Mouse (Mus musculus) adrenal gland, postnatal 36 days (tissue): Measurements from ENCODE around the gene Osbpl2. TPM values are rescaled to one million over a fixed set of nuclear protein-coding genes. Genes with fewer than 3 reads are reported as not detected.

ENCODE experiments used
- DNase-seq, 2 experiments: peaks; one replicate each; pipeline ENCODE4 v3.0.0; 2021; ENCODE audit warnings: mixed read lengths in 1 of 2
- total RNA-seq, 2 experiments: library from RNA; stranded (reverse); gene quantifications; 2 replicates each; pipeline ENCODE4 v1.2.3; 2021

Osbpl2 gene
- total RNA-seq, 2 experiments from 2014 or later = 37.8 to 44.3 TPM

- no peak for DNase-seq
These were observed 14.3 kb upstream of the Osbpl2 start for GRCm38 (mm10) chr2:180104659-180105377.

DNA sequence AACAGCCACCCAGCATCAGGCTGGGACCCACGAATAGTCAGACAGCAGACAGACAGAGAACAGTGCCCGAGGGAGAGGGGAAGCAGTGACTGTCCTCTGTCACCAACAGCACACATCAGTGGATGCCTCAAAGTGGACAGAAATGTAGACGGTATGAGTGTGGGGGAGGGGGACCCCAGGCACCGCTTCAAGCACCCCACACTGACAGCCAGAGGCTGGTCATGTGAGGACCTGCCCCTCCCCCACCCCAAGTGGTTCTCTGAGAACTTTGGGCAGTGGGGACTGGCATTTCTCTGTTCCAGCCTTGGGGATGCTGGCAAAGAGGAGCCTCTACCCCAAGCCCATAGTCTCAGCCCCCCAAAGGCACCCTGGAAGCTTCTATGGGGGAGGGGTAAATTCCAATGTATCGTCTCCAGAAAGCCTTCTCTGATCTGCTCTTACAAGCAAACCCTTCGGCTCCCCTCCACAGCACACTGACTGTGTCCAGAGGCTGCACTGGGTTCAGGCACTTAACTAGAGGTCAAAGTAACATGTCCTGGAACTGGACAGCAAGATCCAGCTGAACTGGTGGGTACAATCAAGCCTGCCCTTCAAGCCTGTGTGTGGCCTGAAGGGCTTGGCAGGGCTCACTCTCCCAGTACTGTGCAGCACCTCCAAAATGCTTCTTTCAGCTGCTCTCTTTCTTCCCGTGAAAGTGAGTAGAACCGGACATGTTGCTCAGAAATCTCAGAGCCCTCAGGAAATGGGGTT lies 13.5 kb upstream of the Osbpl2 start:
- no peak for DNase-seq

- no peak for DNase-seq
These were observed 12.0 kb upstream of the Osbpl2 start for GRCm38 (mm10) chr2:180107081-180107480.

DNA sequence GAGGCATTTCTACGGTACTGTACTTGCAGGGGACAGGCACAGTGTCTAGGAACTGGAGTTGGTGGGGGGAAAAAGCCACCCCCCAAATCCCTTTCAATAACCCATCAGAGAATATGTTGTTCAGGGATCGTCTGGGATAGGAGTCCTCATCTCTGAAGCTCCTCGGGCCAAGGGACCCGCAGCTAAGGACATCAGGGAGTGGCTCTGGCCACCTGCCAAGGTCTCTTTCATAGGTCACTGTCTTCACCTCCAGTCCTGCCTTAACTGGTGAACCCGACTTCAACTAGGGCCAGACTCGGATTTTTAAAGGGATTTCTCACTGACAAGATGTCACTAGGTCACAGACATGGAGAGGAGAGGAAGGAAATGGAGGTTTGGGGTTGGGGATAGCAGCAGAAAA lies 10.8 kb upstream of the Osbpl2 start:
- DNase-seq = no peak

GRCm38 (mm10) chr2:180113909-180114890 lies 4.9 kb upstream of the Osbpl2 start:
- peak; percentile 28 to 63 for DNase-seq

- DNase-seq = peak in 1 of 2 experiments; percentile 69
These were observed 3.8 kb upstream of the Osbpl2 start for GRCm38 (mm10) chr2:180115279-180115678.

- DNase-seq = no peak
These were observed 3.0 kb upstream of the Osbpl2 start for GRCm38 (mm10) chr2:180116081-180116493.

DNA sequence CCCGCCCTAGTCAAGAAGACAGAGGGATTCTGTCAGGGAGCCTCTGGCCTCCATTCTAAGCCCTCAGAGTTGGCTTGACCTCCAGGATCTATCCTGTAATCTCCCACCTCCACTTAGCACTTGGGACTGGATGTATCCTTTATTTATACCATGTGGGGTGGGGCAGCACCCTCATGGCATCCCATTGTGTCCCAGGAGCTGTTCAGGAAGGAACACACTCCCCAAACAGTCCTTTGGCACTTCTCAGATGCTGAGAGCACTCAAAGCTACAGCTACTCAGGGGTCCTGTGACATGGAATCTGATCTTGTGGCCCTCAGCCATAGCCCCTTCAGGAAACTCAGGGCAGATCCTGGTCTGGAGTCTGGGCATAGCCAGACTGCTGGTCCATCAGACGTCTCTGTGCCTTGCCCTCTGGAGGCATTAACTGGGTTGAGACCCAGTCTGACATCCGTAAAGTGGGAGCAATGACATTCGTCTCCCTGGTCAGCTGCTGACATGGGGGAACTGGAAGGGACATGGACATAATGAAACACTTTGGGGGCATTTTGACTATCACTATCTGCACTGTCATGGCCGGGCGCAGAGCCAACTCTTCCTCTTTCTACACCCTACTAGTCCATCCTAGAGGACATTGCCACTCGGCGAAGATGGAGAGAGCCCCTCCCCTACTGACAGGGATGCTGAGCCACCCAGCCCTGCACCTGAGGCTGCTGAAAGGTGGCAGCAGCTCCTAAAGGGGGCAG lies 2.2 kb upstream of the Osbpl2 start:
- no peak for DNase-seq

DNA sequence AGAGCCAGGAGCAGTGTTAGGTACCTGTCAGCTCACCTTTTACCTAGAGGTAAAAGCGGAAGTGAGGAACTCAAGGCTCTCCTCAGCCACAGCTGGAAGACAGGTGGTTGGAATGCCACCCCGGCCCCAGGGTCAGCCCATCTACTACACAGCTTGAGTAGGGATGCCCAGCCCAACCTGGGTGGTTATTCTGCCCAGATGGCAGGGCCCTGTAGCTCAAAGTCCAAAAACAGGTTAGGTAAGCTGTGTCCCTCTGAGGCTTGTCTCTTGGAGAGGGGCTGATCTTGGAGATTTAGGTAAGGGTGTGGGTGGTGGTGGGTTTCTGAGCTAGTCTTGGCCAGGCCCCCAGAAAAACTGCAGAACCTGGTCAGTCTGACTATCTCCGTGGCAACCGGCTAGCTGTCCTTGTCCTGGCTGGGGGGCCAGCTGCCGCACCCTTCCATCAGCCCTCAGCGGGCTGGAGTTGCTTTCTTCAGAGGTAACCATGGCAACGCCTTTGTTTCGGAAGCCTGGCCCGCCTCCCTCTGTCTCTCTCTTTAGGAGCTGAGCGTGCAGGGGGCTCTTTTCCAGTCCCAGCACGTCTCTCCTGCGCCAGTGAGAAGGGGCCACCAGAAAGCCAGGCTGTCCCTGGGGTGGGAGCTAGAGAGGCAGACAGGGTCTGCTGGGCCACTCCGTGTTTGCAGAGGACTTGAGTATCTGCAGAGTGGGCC lies 1.5 kb upstream of the Osbpl2 start:
- DNase-seq = peak in 1 of 2 experiments; percentile 42

- peak in 1 of 2 experiments; percentile 54 for DNase-seq
These were observed 559 bp downstream of the Osbpl2 start for GRCm38 (mm10) chr2:180119439-180120291.

- DNase-seq = no peak
These were observed 1.2 kb downstream of the Osbpl2 start for GRCm38 (mm10) chr2:180120292-180120761.

- no peak for DNase-seq
These were observed 5.1 kb downstream of the Osbpl2 start for GRCm38 (mm10) chr2:180124192-180124591.

- peak; percentile 66 to 70 for DNase-seq
These were observed 7.1 kb downstream of the Osbpl2 start for GRCm38 (mm10) chr2:180126195-180126594.

- no peak for DNase-seq
These were observed 8.6 kb downstream of the Osbpl2 start for GRCm38 (mm10) chr2:180127675-180128074.

DNA sequence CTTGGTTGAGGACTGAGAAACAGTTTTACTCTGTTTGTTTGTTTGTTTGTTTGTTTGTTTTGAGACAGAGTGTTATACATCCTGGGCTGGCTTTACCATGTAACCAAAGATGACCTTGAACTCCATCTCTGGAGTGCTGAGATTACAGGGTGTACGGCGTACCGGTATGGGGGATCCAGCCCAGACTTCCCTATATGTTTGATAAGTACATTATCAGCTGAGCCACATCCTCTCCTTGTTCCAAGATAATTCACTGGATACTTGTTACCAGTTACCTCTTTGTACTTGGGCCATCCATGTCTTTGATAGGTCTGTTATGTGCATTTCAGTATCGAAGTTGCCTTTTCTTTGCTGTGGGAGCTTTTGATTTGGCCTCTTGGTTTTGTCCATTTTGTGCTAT lies 14.1 kb downstream of the Osbpl2 start:
- DNase-seq = no peak

GRCm38 (mm10) chr2:180133911-180134310 lies 14.8 kb downstream of the Osbpl2 start:
- DNase-seq = no peak

DNA sequence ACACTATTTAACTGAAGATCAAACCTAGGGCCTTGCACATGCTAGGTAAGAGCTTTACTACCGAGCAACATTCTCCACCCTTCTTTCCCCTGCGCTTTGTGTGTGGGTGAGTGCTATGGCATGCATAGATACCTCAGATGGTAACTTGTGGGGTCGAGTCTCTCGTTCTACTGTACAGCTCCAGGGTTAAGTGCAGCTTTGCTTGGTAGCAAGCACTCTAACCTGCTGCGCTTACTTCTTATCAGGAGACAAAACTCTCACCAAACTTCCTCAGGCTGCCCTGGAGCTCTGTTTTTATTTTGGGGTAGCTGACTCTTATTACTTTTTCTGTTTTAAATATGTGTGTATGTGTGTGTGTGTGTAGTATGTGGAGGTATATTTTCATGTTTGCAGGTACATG lies 16.3 kb downstream of the Osbpl2 start:
- no peak for DNase-seq

DNA sequence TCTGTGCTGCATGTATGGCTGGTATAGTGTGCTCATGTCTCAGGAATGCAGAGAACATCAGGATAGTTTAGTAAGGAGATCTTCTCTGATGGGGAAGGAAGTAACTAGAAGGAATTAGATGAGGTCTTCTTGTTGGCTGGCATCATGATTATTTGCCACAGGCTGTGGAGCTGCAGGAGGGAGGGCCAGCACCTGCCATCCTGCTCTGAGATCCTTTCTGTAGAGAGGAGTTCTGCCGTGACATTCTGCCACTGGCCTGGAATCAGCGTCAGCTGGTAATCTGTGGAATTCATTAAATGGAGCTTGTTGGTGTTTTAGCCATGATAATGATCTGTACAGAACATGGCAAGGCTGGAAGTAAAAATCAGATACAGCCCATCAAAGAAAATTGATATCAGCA lies 27.0 kb downstream of the Osbpl2 start:
- no peak for DNase-seq

DNA sequence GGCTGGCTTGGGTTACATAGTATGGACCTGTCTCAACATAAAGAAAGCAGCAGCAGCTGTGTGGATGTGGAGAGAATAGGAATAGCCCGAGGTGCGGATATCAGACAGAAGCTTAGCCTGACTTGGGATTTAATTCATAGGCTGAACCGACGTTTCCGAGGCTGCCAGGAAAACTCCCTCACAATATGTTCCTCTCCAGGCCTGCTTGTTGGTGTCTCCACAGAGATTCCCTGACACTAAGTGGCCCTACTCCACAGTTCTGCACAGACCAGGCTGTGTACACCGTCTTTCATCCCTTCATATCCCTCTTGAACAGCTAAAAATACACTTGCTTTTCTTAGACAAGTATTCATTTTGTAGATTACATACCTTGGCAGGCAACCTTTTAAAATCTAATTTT lies 28.3 kb downstream of the Osbpl2 start:
- DNase-seq = no peak

GRCm38 (mm10) chr2:180148551-180148950 lies 29.4 kb downstream of the Osbpl2 start:
- peak in 1 of 2 experiments; percentile 12 for DNase-seq
